Mouse (Mus musculus) midbrain, embryonic 15.5 days (tissue): ENCODE data around the gene Phc2. TPM values are rescaled to one million over a fixed set of nuclear protein-coding genes. Genes with fewer than 3 reads are reported as not detected.
"Not testable (repeated sequence)": the region's sequence is repeated elsewhere in the genome, so short reads cannot be mapped to it uniquely, and the experiment has no call there.

Source experiments
- ATAC-seq: fragments of 200-750 bp; cut with Nextera tagmentation; replicated peaks from 2 replicates; pipeline ENCODE4 v1.8.0; 2017; ENCODE audit warnings: moderate TSS enrichment
- H3K27ac ChIP-seq: fragments of 300-500 bp; sonication (generic); 2 replicates; pipeline ENCODE4 v1.5.1; 2015; ENCODE audit warnings: mild to moderate bottlenecking, inconsistent platforms
- H3K27me3 ChIP-seq: fragments of 300-500 bp; sonication (generic); replicated peaks from 2 replicates; pipeline ENCODE4 v1.6.1; 2015; ENCODE audit warnings: inconsistent platforms
- H3K36me3 ChIP-seq: fragments of 300-500 bp; sonication (generic); replicated peaks from 2 replicates; pipeline ENCODE4 v1.6.1; 2015; ENCODE audit warnings: inconsistent platforms
- H3K4me1 ChIP-seq: fragments of 300-500 bp; sonication (generic); 2 replicates; pipeline ENCODE4 v1.6.1; 2015; ENCODE audit warnings: inconsistent platforms
- H3K4me2 ChIP-seq: fragments of 300-500 bp; sonication (generic); 2 replicates; pipeline ENCODE4 v1.6.1; 2015; ENCODE audit warnings: inconsistent platforms, mild to moderate bottlenecking, moderate library complexity
- H3K4me3 ChIP-seq: fragments of 300-500 bp; sonication (generic); 2 replicates; pipeline ENCODE4 v1.5.1; 2015; ENCODE audit warnings: mild to moderate bottlenecking, inconsistent platforms
- H3K9ac ChIP-seq: fragments of 300-500 bp; sonication (generic); 2 replicates; pipeline ENCODE4 v1.6.1; 2015; ENCODE audit warnings: mild to moderate bottlenecking, inconsistent platforms
- H3K9me3 ChIP-seq: fragments of 300-500 bp; sonication (generic); 2 replicates; pipeline ENCODE4 v1.6.1; 2016; ENCODE audit warnings: inconsistent platforms
- WGBS: fragments of 180-500 bp; shearing (Covaris S2); methylation state at CpG from one replicate; pipeline ENCODE4 v1.1.7; 2015; ENCODE audit warnings: mixed read lengths; 5-methylcytosine and 5-hydroxymethylcytosine counted together
- polyA plus RNA-seq: library from polyadenylated mRNA; unstranded; fragments of >200 nt; fragmentation: Nextera tagmentation; extraction: Ambion mirVana; gene quantifications from 2 replicates; pipeline ENCODE4 v1.2.1, GENCODE M21; 2015

The Phc2 gene
- polyA plus RNA-seq, 1 experiment from 2014 or later: 70.0 TPM

DNA sequence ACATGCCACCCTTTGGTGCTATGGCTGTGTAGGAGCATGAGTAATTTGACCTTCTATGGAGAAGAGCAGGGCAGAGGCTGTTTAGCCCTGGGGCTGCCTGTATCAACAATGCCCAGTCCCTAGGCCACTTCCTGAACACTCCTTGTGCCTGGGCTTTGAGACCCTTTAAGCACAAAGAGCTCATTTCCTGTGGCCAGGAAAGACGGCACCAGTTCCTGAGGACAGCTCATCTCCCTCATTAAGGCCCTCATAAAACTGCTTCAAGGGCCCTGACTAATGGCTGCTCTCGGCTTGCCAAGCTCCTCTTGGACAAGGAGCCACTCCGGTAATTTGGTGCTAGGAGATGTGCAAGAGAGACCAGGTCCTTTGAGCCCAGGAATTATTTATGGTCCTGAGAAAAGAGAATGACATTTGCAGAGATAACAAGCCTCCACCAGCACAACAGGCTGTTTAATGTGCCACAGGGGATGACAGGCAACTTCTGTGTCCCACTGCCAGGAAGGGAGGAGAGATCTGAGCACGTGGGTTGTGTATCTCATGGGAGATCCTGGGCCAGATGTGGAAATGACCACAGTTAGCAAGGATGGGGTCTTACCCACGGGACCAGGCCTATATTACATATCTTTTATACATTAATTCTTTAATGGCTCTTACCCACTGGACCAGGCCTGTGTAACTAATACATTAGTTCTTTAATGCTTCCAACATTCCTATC lies 1.8 kb upstream of the Phc2 start:
- H3K4me1 ChIP-seq: peaks cover 26% of the 10 kb centered on the region
- no peaks in the 10 kb centered on the region for H3K27me3 ChIP-seq
- no peaks in the 10 kb centered on the region for H3K36me3 ChIP-seq
- WGBS: 38% methylated on average over 5 of the region's 5 CpGs
- H3K4me3 ChIP-seq: no peak overlapping the region
- no peak overlapping the region for H3K9ac ChIP-seq
- no peaks in the 10 kb centered on the region for H3K9me3 ChIP-seq
- ATAC-seq: no peak
- H3K27ac ChIP-seq: peak overlapping the region; percentile 40
- no peak overlapping the region for H3K4me2 ChIP-seq

- ATAC-seq: no peak
- H3K27ac ChIP-seq: peak overlapping the region; percentile 80
- H3K9ac ChIP-seq: peak overlapping the region; percentile 66
- no peaks in the 10 kb centered on the region for H3K9me3 ChIP-seq
- peak overlapping the region; percentile 72 for H3K4me2 ChIP-seq
- H3K36me3 ChIP-seq: no peaks in the 10 kb centered on the region
- WGBS: 3% methylated on average over 12 of the region's 12 CpGs
- peak overlapping the region; percentile 60 for H3K4me3 ChIP-seq
- peaks cover 26% of the 10 kb centered on the region for H3K4me1 ChIP-seq
- no peaks in the 10 kb centered on the region for H3K27me3 ChIP-seq
Observed at GRCm38 (mm10) chr4:128655446-128655845, 944 bp downstream of the Phc2 start.

DNA sequence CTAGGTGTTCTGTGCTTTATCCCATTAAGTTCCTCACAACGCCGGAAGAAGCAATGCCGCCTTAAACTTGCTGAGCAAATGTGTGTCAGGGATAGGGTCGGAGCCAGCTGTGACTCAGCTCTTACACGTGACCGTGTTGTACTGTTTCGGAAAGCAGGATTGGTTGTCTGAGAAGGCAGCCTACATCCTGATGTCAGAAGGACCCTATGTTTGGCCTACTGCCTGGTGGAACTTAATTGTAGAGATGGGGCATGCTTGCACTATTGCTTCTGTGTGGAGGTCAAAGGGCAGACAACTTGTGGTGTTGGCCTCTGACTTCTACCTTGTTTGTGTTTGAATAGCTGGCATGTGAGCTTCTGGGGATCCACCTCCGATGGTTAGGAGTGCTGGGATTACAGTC lies 5.7 kb downstream of the Phc2 start:
- Histone ChIP-seq H3K4me2 (no peak overlapping the region), H3K36me3 (no peaks in the 10 kb centered on the region), H3K27me3 (no peaks in the 10 kb centered on the region), H3K4me3 (no peak overlapping the region), H3K4me1 (peaks cover 18% of the 10 kb centered on the region), H3K9ac (no peak overlapping the region), H3K9me3 (no peaks in the 10 kb centered on the region), H3K27ac (no peak overlapping the region)
- WGBS: 88% methylated on average over 8 of the region's 8 CpGs
- ATAC-seq: no peak

DNA sequence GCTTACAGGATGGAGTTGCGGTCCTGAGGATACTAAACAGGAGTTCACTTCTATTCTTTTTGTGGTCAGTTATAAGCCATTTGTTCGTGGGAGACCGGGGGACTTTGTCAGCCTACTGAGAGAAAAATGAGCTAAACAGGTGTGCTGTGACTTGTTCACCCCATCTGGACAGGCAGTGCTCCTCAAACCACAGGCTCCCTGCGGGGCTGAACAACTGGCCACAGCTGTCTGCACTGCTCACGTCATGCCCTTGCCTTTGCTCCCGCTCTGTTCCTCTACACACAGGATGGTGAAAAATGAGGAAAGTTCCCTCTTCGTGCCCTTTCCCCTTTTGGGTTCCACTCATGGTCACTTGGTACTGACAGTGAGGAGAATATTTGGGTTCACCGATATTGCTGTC lies 6.6 kb downstream of the Phc2 start:
- ATAC-seq: no peak
- Histone ChIP-seq H3K4me1 (peaks cover 11% of the 10 kb centered on the region), H3K27me3 (no peaks in the 10 kb centered on the region), H3K27ac (no peak overlapping the region), H3K9ac (no peak overlapping the region), H3K4me3 (no peak overlapping the region), H3K4me2 (no peak overlapping the region), H3K9me3 (no peaks in the 10 kb centered on the region), H3K36me3 (no peaks in the 10 kb centered on the region)
- 87% methylated on average over 8 of the region's 8 CpGs for WGBS

GRCm38 (mm10) chr4:128664002-128664401 lies 9.5 kb downstream of the Phc2 start:
- H3K27ac ChIP-seq: no peak overlapping the region
- no peaks in the 10 kb centered on the region for H3K9me3 ChIP-seq
- H3K9ac ChIP-seq: no peak overlapping the region
- no peaks in the 10 kb centered on the region for H3K4me1 ChIP-seq
- H3K4me2 ChIP-seq: no peak overlapping the region
- H3K27me3 ChIP-seq: no peaks in the 10 kb centered on the region
- ATAC-seq: no peak
- 77% methylated on average over 3 of the region's 3 CpGs for WGBS
- no peaks in the 10 kb centered on the region for H3K36me3 ChIP-seq
- no peak overlapping the region for H3K4me3 ChIP-seq

DNA sequence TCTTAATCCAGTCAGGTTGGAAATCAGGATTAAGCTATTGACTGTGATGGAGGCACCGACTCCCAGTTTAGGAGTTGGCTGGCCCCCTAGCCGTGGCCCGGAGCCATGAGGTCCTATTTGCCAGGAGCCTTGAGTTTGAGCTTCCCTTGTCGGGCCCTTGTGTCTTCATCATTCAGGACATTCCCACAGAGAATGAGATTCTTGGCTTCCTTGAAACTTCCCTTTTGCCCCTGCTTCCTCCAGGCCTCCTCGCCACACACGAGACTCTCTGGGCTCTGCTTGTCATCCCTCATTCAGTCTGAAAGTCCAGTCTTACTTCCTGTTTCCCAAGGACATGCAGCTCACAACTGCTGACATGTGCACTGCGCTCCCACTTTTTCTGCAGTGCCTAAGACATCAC lies 11.9 kb downstream of the Phc2 start:
- not testable (repeated sequence) for H3K9me3 ChIP-seq, H3K4me1 ChIP-seq, H3K4me3 ChIP-seq, H3K27ac ChIP-seq, H3K27me3 ChIP-seq, H3K4me2 ChIP-seq, H3K36me3 ChIP-seq, H3K9ac ChIP-seq, ATAC-seq
- WGBS: 74% methylated on average over 7 of the region's 7 CpGs

DNA sequence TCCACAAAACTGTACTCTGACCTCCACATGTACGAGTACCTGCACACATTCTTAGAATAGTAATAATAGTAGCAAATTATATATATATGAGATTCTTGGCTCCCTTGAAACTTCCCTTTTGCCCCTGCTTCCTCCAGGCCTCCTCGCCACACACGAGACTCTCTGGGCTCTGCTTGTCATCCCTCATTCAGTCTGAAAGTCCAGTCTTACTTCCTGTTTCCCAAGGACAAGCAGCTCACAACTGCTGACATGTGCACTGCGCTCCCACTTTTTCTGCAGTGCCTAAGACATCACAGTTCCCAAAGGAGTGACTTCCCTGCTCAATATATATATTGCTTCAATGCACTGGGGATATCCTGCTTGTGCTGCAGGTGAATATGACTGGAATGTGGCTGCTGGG lies 12.7 kb downstream of the Phc2 start:
- not testable (repeated sequence) for ATAC-seq, H3K9ac ChIP-seq, H3K4me1 ChIP-seq, H3K4me3 ChIP-seq, H3K27me3 ChIP-seq, H3K36me3 ChIP-seq, H3K9me3 ChIP-seq, H3K4me2 ChIP-seq, H3K27ac ChIP-seq
- 78% methylated on average over 4 of the region's 4 CpGs for WGBS

- Histone ChIP-seq H3K27ac (no peak overlapping the region), H3K4me3 (no peak overlapping the region), H3K4me2 (no peak overlapping the region), H3K27me3 (no peaks in the 10 kb centered on the region), H3K36me3 (no peaks in the 10 kb centered on the region), H3K4me1 (peaks cover 7% of the 10 kb centered on the region), H3K9ac (no peak overlapping the region), H3K9me3 (no peaks in the 10 kb centered on the region)
- ATAC-seq: no peak
- 83% methylated on average over 6 of the region's 6 CpGs for WGBS
Observed at GRCm38 (mm10) chr4:128669229-128669628, 14.7 kb downstream of the Phc2 start.

GRCm38 (mm10) chr4:128670566-128671191 lies 16.2 kb downstream of the Phc2 start:
- WGBS: 50% methylated on average over 11 of the region's 11 CpGs
- Histone ChIP-seq H3K36me3 (no peaks in the 10 kb centered on the region), H3K4me2 (no peak overlapping the region), H3K4me1 (peaks cover 7% of the 10 kb centered on the region), H3K27me3 (no peaks in the 10 kb centered on the region), H3K9ac (no peak overlapping the region), H3K4me3 (no peak overlapping the region), H3K9me3 (no peaks in the 10 kb centered on the region), H3K27ac (no peak overlapping the region)
- ATAC-seq: no peak

DNA sequence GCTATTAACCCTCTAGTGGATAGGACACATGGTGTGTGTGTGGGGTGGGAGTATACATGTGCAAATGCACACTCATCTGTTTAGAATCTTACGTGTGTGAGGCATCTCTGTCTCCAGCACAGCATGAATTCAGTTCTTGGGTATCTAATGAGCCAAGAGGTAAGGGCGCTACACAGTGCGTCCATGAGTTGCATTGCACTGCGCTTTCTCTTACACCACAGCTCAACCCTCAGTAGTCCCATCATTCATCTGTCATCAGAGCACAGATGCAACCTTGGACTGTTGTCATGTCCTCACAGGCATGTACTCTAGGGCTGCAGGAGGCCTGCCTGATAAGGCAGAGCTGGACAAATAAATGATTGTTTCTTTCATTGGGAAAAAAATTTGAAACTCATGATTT lies 18.0 kb downstream of the Phc2 start:
- H3K4me2 ChIP-seq: no peak overlapping the region
- no peaks in the 10 kb centered on the region for H3K9me3 ChIP-seq
- H3K36me3 ChIP-seq: no peaks in the 10 kb centered on the region
- no peak overlapping the region for H3K9ac ChIP-seq
- no peak overlapping the region for H3K4me3 ChIP-seq
- H3K4me1 ChIP-seq: peaks cover 7% of the 10 kb centered on the region
- no peak for ATAC-seq
- no peak overlapping the region for H3K27ac ChIP-seq
- no peaks in the 10 kb centered on the region for H3K27me3 ChIP-seq
- WGBS: 82% methylated on average over 4 of the region's 4 CpGs

- Histone ChIP-seq H3K4me1 (peaks cover 16% of the 10 kb centered on the region), H3K27ac (peak overlapping the region; percentile 48), H3K27me3 (no peaks in the 10 kb centered on the region), H3K4me2 (peak overlapping the region; percentile 45), H3K4me3 (peak overlapping the region; percentile 22), H3K9ac (peak overlapping the region; percentile 4), H3K9me3 (no peaks in the 10 kb centered on the region), H3K36me3 (no peaks in the 10 kb centered on the region)
- 25% methylated on average over 13 of the region's 13 CpGs for WGBS
- peak; percentile 84 for ATAC-seq
Observed at GRCm38 (mm10) chr4:128678564-128679217, 24.2 kb downstream of the Phc2 start.

GRCm38 (mm10) chr4:128681126-128681525 lies 26.6 kb downstream of the Phc2 start:
- ATAC-seq: no peak
- no peaks in the 10 kb centered on the region for H3K9me3 ChIP-seq
- WGBS: 46% methylated on average over 8 of the region's 8 CpGs
- H3K9ac ChIP-seq: no peak overlapping the region
- no peak overlapping the region for H3K4me2 ChIP-seq
- no peaks in the 10 kb centered on the region for H3K36me3 ChIP-seq
- H3K27me3 ChIP-seq: no peaks in the 10 kb centered on the region
- H3K4me1 ChIP-seq: peaks cover 22% of the 10 kb centered on the region
- H3K27ac ChIP-seq: no peak overlapping the region
- no peak overlapping the region for H3K4me3 ChIP-seq

GRCm38 (mm10) chr4:128682281-128682680 lies 27.8 kb downstream of the Phc2 start:
- WGBS: 89% methylated on average over 13 of the region's 13 CpGs
- H3K4me1 ChIP-seq: peaks cover 22% of the 10 kb centered on the region
- no peak for ATAC-seq

More at GRCm38 (mm10) chr4:128682281-128682680, 27.8 kb downstream of the Phc2 start:
- Histone ChIP-seq H3K27me3 (no peaks in the 10 kb centered on the region), H3K27ac (no peak overlapping the region), H3K36me3 (no peaks in the 10 kb centered on the region), H3K9me3 (no peaks in the 10 kb centered on the region), H3K4me3 (no peak overlapping the region), H3K4me2 (no peak overlapping the region), H3K9ac (no peak overlapping the region)
